ENCODE assay signal across 13 mouse cellular contexts in genomic region chr2:145329756-145330155, GRCm38 (mm10).
DNase-seq lines count a peak whose midpoint lies in the region; ATAC-seq lines count a peak whose summit lies in the region.
"Had no signal": no experiment of that assay in that cellular context is flagged by ENCODE, and none has a peak within 500 bp of the region (broad histone marks: within the 10 kb centered on the region; RNA-seq: fewer than 3 reads in every experiment).

No protein-coding gene starts in this region.

- 53% methylated on average over 8 of the region's 8 CpGs for WGBS in heart, embryonic 14.5 days

- ATAC-seq in frontal cortex, adult (ENCODE audit: low TSS enrichment): peak; percentile 90
- peak; percentile 21; the same call in 1 of the 2 replicates for ATAC-seq in heart, embryonic 14.5 days (ENCODE audit: insufficient number of reproducible peaks, insufficient read depth, low FRiP score, low read depth)
- ATAC-seq in activated CD4-positive, CD25-positive, alpha-beta regulatory T cell, adult 4 months: no peak
- ATAC-seq: intestine, embryonic 15.5 days had no signal

- H3K36me3 ChIP-seq in heart, embryonic 14.5 days (ENCODE audit: control insufficient read depth, insufficient read depth, low read length): no peaks in the 10 kb centered on the region
- H3K36me3 ChIP-seq: intestine, embryonic 15.5 days; neural tube, embryonic 12.5 days had no signal

- H3K27me3 ChIP-seq in heart, embryonic 14.5 days (ENCODE audit: control insufficient read depth, insufficient read depth, low read length): no peaks in the 10 kb centered on the region
- H3K27me3 ChIP-seq: intestine, embryonic 15.5 days; neural tube, embryonic 12.5 days had no signal

- DNase-seq in frontal cortex, postnatal 25 days (ENCODE audit: low spot score in 2 of 2): no peak
- peak; percentile 52 for DNase-seq in NIH3T3 (ENCODE audit: low read depth)
- peak; percentile 25 to 29 for DNase-seq in left cerebral cortex, postnatal 36 days (ENCODE audit: low spot score in 2 of 2)
- no peak for DNase-seq in spleen, adult 12 weeks (ENCODE audit: low spot score)
- DNase-seq in adrenal gland, adult 18-20 months (ENCODE audit: low spot score in 2 of 2): no peak
- DNase-seq: adrenal gland, adult 8-10 months had no signal

- H3K4me2 ChIP-seq in heart, embryonic 14.5 days (ENCODE audit: low read length): no peak overlapping the region
- H3K4me2 ChIP-seq: intestine, embryonic 15.5 days; neural tube, embryonic 12.5 days had no signal

- peaks cover 5 to 14% of the 10 kb centered on the region in 2 experiments; a peak in 1 of 4 replicates for H3K4me1 ChIP-seq in heart, embryonic 14.5 days (ENCODE audit: control insufficient read depth in 2 of 2, insufficient read depth in 2 of 2, low read length in 2 of 2)
- H3K4me1 ChIP-seq: intestine, embryonic 15.5 days; neural tube, embryonic 12.5 days had no signal

- intact Hi-C loops in left cerebral cortex, postnatal 36 days (cut with DNase I): no loop called here

- H3K4me3 ChIP-seq in heart, embryonic 14.5 days (ENCODE audit: control insufficient read depth in 1 of 2, insufficient read depth in 1 of 2, low read depth in 1 of 2, low read length in 2 of 2): no peak overlapping the region
- H3K4me3 ChIP-seq: intestine, embryonic 15.5 days; neural tube, embryonic 12.5 days had no signal

- no peak overlapping the region for H3K27ac ChIP-seq in heart, embryonic 14.5 days (replicated peaks in 1 of 2; ENCODE audit: control insufficient read depth in 1 of 2, insufficient read depth in 1 of 2, low read depth in 2 of 2, low read length in 2 of 2)
- H3K27ac ChIP-seq: intestine, embryonic 15.5 days; liver, embryonic 14.5 days; neural tube, embryonic 12.5 days; stomach, postnatal 0 days had no signal

- H3K9ac ChIP-seq in heart, embryonic 14.5 days (ENCODE audit: low read length): no peak overlapping the region
- H3K9ac ChIP-seq: intestine, embryonic 15.5 days; liver, embryonic 14.5 days; neural tube, embryonic 12.5 days had no signal

- H3K9me3 ChIP-seq in heart, embryonic 14.5 days (ENCODE audit: control insufficient read depth, low read length): no peaks in the 10 kb centered on the region
- H3K9me3 ChIP-seq: intestine, embryonic 15.5 days; neural tube, embryonic 12.5 days had no signal

Comparison
In these comparisons a context has a peak if more than half of its experiments do, and no peak if none do; other contexts are left out.
1. DNase-seq: peak in NIH3T3 (single experiment) and left cerebral cortex, postnatal 36 days (2 of 2); none in frontal cortex, postnatal 25 days (0 of 2), spleen, adult 12 weeks (single experiment) and adrenal gland, adult 18-20 months (0 of 2).